In genomic region chr6:32936365-32936764, GRCm38 (mm10) we compare ENCODE assay signal across 28 mouse cellular contexts.
A peak's percentile ranks its signal among the peaks of the same experiment; 100 is the strongest.
DNase-seq lines count a peak whose midpoint lies in the region; ATAC-seq and TF ChIP-seq lines count a peak whose summit lies in the region.
"Had no signal": no experiment of that assay in that cellular context is flagged by ENCODE, and none has a peak within 500 bp of the region (broad histone marks: within the 10 kb centered on the region; RNA-seq: fewer than 3 reads in every experiment).

No protein-coding gene starts in this region.

- WGBS in forebrain, postnatal 0 days = 10% methylated on average over 2 of the region's 2 CpGs
- WGBS in forebrain, embryonic 10.5 days = 33% methylated on average over 2 of the region's 2 CpGs
- WGBS in neural tube, embryonic 13.5 days = 18% methylated on average over 2 of the region's 2 CpGs
- WGBS in neural tube, embryonic 15.5 days = 12% methylated on average over 2 of the region's 2 CpGs
- 63% methylated on average over 2 of the region's 2 CpGs for WGBS in kidney, adult 2 months

- H3K4me3 ChIP-seq in forebrain, postnatal 0 days (ENCODE audit: low read depth, low read length) = no peak overlapping the region
- H3K4me3 ChIP-seq in forebrain, embryonic 10.5 days = no peak overlapping the region
- no peak overlapping the region for H3K4me3 ChIP-seq in neural tube, embryonic 13.5 days
- H3K4me3 ChIP-seq in neural tube, embryonic 15.5 days (replicated peaks) = no peak overlapping the region
- no peak overlapping the region for H3K4me3 ChIP-seq in embryonic fibroblast, embryonic 13.5 days (ENCODE audit: insufficient read depth, low read length)
- H3K4me3 ChIP-seq in kidney, adult 2 months (ENCODE audit: insufficient read depth, low read depth, low read length) = no peak overlapping the region
- H3K4me3 ChIP-seq: embryonic facial prominence, embryonic 12.5 days; limb, embryonic 10.5 days; limb, embryonic 15.5 days; liver, embryonic 15.5 days; lung, embryonic 15.5 days; stomach, embryonic 15.5 days had no signal

- no peaks in the 10 kb centered on the region for H3K36me3 ChIP-seq in forebrain, postnatal 0 days (ENCODE audit: insufficient read depth)
- H3K36me3 ChIP-seq in forebrain, embryonic 10.5 days (replicated peaks) = no peaks in the 10 kb centered on the region
- no peaks in the 10 kb centered on the region for H3K36me3 ChIP-seq in neural tube, embryonic 13.5 days
- no peaks in the 10 kb centered on the region for H3K36me3 ChIP-seq in neural tube, embryonic 15.5 days
- H3K36me3 ChIP-seq in kidney, adult 2 months (ENCODE audit: control insufficient read depth, insufficient read depth, low read length) = no peaks in the 10 kb centered on the region; the same call in 1 of the 2 replicates
- H3K36me3 ChIP-seq: embryonic facial prominence, embryonic 12.5 days; limb, embryonic 10.5 days; limb, embryonic 15.5 days; liver, embryonic 15.5 days; lung, embryonic 15.5 days; stomach, embryonic 15.5 days had no signal

- H3K4me1 ChIP-seq in forebrain, postnatal 0 days (ENCODE audit: insufficient read depth) = 0 out of 2 replicates have a peak, but pooled peaks cover 3% of the 10 kb centered on the region
- peaks cover 36% of the 10 kb centered on the region for H3K4me1 ChIP-seq in forebrain, embryonic 10.5 days
- peaks cover 30% of the 10 kb centered on the region for H3K4me1 ChIP-seq in neural tube, embryonic 13.5 days (replicated peaks)
- peaks cover 12% of the 10 kb centered on the region for H3K4me1 ChIP-seq in neural tube, embryonic 15.5 days
- peaks cover 14% of the 10 kb centered on the region for H3K4me1 ChIP-seq in embryonic fibroblast, embryonic 13.5 days (ENCODE audit: control insufficient read depth, insufficient read depth, low read length)
- H3K4me1 ChIP-seq in kidney, adult 2 months (ENCODE audit: control insufficient read depth, insufficient read depth, low read length) = no peaks in the 10 kb centered on the region; the same call in 1 of the 2 replicates
- H3K4me1 ChIP-seq: limb, embryonic 15.5 days; stomach, embryonic 15.5 days had no signal

- ATAC-seq in forebrain, postnatal 0 days = peak; percentile 16; the same call in 1 of the 2 replicates
- no peak for ATAC-seq in neural tube, embryonic 13.5 days (ENCODE audit: low read depth)
- ATAC-seq in neural tube, embryonic 15.5 days (ENCODE audit: low FRiP score) = no peak
- no peak for ATAC-seq in inflammation-experienced regulatory T-cells, adult 6 months
- ATAC-seq: CD4-positive, CD25-positive, alpha-beta regulatory T cell, adult 4 months; hindbrain, postnatal 0 days; intestine, embryonic 16.5 days had no signal

- H3K27ac ChIP-seq in forebrain, postnatal 0 days (ENCODE audit: low read depth, low read length) = no peak overlapping the region
- no peak overlapping the region for H3K27ac ChIP-seq in forebrain, embryonic 10.5 days
- peak overlapping the region; percentile 33; the same call in 1 of the 2 replicates for H3K27ac ChIP-seq in neural tube, embryonic 13.5 days (replicated peaks)
- no peak overlapping the region for H3K27ac ChIP-seq in neural tube, embryonic 15.5 days (replicated peaks)
- H3K27ac ChIP-seq in embryonic fibroblast, embryonic 13.5 days (ENCODE audit: insufficient read depth, low read length) = peak overlapping the region; percentile 97
- no peak overlapping the region for H3K27ac ChIP-seq in kidney, adult 2 months (ENCODE audit: insufficient read depth, low read depth, low read length)
- H3K27ac ChIP-seq: embryonic facial prominence, embryonic 12.5 days; hindbrain, postnatal 0 days; limb, embryonic 10.5 days; limb, embryonic 15.5 days; liver, embryonic 15.5 days; lung, embryonic 15.5 days; macrophage; stomach, embryonic 15.5 days had no signal

- H3K27me3 ChIP-seq in forebrain, postnatal 0 days (ENCODE audit: insufficient read depth, low read length) = no peaks in the 10 kb centered on the region
- peaks cover 45% of the 10 kb centered on the region for H3K27me3 ChIP-seq in forebrain, embryonic 10.5 days (ENCODE audit: poor library complexity, severe bottlenecking)
- no peaks in the 10 kb centered on the region for H3K27me3 ChIP-seq in neural tube, embryonic 13.5 days
- H3K27me3 ChIP-seq in neural tube, embryonic 15.5 days (replicated peaks) = no peaks in the 10 kb centered on the region
- no peaks in the 10 kb centered on the region for H3K27me3 ChIP-seq in kidney, adult 2 months (replicated peaks; ENCODE audit: control insufficient read depth, insufficient read depth, low read length)
- H3K27me3 ChIP-seq: embryonic facial prominence, embryonic 12.5 days; limb, embryonic 15.5 days; liver, embryonic 15.5 days; lung, embryonic 15.5 days; stomach, embryonic 15.5 days had no signal

- H3K9ac ChIP-seq in forebrain, postnatal 0 days = no peak overlapping the region
- H3K9ac ChIP-seq in neural tube, embryonic 13.5 days = no peak overlapping the region
- H3K9ac ChIP-seq in neural tube, embryonic 15.5 days (replicated peaks) = no peak overlapping the region
- H3K9ac ChIP-seq: embryonic facial prominence, embryonic 12.5 days; limb, embryonic 15.5 days; liver, embryonic 15.5 days; lung, embryonic 15.5 days; stomach, embryonic 15.5 days had no signal

- no peak for TF ChIP-seq CTCF in forebrain, postnatal 0 days (IDR thresholded peaks at IDR 0.05; ENCODE audit: low read depth)
- no peak for TF ChIP-seq CTCF in embryonic fibroblast, embryonic 13.5 days (IDR thresholded peaks at IDR 0.05; ENCODE audit: borderline replicate concordance, insufficient read depth, low read length)
- no peak for TF ChIP-seq CTCF in kidney, adult 2 months (conservative IDR thresholded peaks at IDR 0.05; ENCODE audit: insufficient read depth, insufficient read length, low read depth, low read length)

- H3K4me2 ChIP-seq in forebrain, postnatal 0 days (ENCODE audit: low read depth) = no peak overlapping the region
- no peak overlapping the region for H3K4me2 ChIP-seq in neural tube, embryonic 13.5 days
- H3K4me2 ChIP-seq in neural tube, embryonic 15.5 days = no peak overlapping the region
- H3K4me2 ChIP-seq: embryonic facial prominence, embryonic 12.5 days; limb, embryonic 15.5 days; liver, embryonic 15.5 days; lung, embryonic 15.5 days; stomach, embryonic 15.5 days had no signal

- DNase-seq in forebrain, postnatal 0 days = no peak
- DNase-seq in forebrain, embryonic 10.5 days (ENCODE audit: extremely low spot score, low spot score) = no peak
- no peak for DNase-seq in kidney, adult 2 months
- DNase-seq: adrenal gland, adult 8-10 months; cerebellum, adult 11-12 months; cerebellum, adult 9-11 months; embryo, embryonic 11 days; gastrocnemius, postnatal 14 days; heart, postnatal 14 days; kidney, adult 9 months; kidney, postnatal 10 days; layer of hippocampus, adult 9-11 months; midbrain, embryonic 14.5 days; right cerebral cortex, postnatal 14 days had no signal

- H3K9me3 ChIP-seq in forebrain, postnatal 0 days (ENCODE audit: low read length) = no peaks in the 10 kb centered on the region
- H3K9me3 ChIP-seq in forebrain, embryonic 10.5 days = no peaks in the 10 kb centered on the region
- no peaks in the 10 kb centered on the region for H3K9me3 ChIP-seq in neural tube, embryonic 13.5 days
- H3K9me3 ChIP-seq in neural tube, embryonic 15.5 days (replicated peaks) = no peaks in the 10 kb centered on the region
- H3K9me3 ChIP-seq: embryonic facial prominence, embryonic 12.5 days; limb, embryonic 10.5 days; limb, embryonic 15.5 days; liver, embryonic 15.5 days; lung, embryonic 15.5 days; stomach, embryonic 15.5 days had no signal

- TF ChIP-seq POLR2A in embryonic fibroblast, embryonic 13.5 days (IDR thresholded peaks at IDR 0.05; ENCODE audit: low read depth, low read length) = no peak
- no peak for TF ChIP-seq POLR2A in kidney, adult 2 months (IDR thresholded peaks at IDR 0.05; ENCODE audit: low read depth, low read length)

Comparison
In these comparisons a context has a peak if more than half of its experiments do, and no peak if none do; other contexts are left out.
1. H3K27ac ChIP-seq: peak in neural tube, embryonic 13.5 days (single experiment) and embryonic fibroblast, embryonic 13.5 days (single experiment); none in forebrain, postnatal 0 days (single experiment), forebrain, embryonic 10.5 days (single experiment), neural tube, embryonic 15.5 days (single experiment) and kidney, adult 2 months (single experiment).